Mouse (Mus musculus): ENCODE results near the gene Olfr373. TPM values are rescaled to one million over a fixed set of nuclear protein-coding genes. Genes with fewer than 3 reads are reported as not detected.
"Not testable (repeated sequence)": the region's sequence is repeated elsewhere in the genome, so short reads cannot be mapped to it uniquely, and the experiment has no call there.

Olfr373 gene
- polyA plus RNA-seq, 1 experiment from 2014 or later = not detected

- H3K36me3 ChIP-seq (replicated peaks) = no peaks in the 10 kb centered on the region
- no peaks in the 10 kb centered on the region for H3K9me3 ChIP-seq
- 69% methylated on average over 3 of the region's 3 CpGs for WGBS
- no peak overlapping the region for H3K27ac ChIP-seq
- no peak for ATAC-seq (ENCODE audit: low FRiP score)
- H3K27me3 ChIP-seq = no peaks in the 10 kb centered on the region
- H3K4me3 ChIP-seq (replicated peaks) = no peak overlapping the region
- no peak overlapping the region for H3K9ac ChIP-seq
- H3K4me2 ChIP-seq = no peak overlapping the region
- no peaks in the 10 kb centered on the region for H3K4me1 ChIP-seq
Measured at GRCm38 (mm10) chr8:72112486-72112885, 29.5 kb downstream of the Olfr373 start.

GRCm38 (mm10) chr8:72115202-72115601, 32.2 kb downstream of the Olfr373 start:
- Histone ChIP-seq H3K4me3 (replicated peaks) (no peak overlapping the region), H3K27me3 (no peaks in the 10 kb centered on the region), H3K9me3 (no peaks in the 10 kb centered on the region), H3K4me1 (no peaks in the 10 kb centered on the region), H3K4me2 (no peak overlapping the region), H3K9ac (no peak overlapping the region), H3K36me3 (replicated peaks) (no peaks in the 10 kb centered on the region), H3K27ac (no peak overlapping the region)
- WGBS = 88% methylated on average over 2 of the region's 2 CpGs
- ATAC-seq (ENCODE audit: low FRiP score) = no peak

- WGBS = 59% methylated on average over 4 of the region's 4 CpGs
- no peaks in the 10 kb centered on the region for H3K36me3 ChIP-seq (replicated peaks)
- no peaks in the 10 kb centered on the region; the same call in 1 of the 2 replicates for H3K4me1 ChIP-seq
- H3K27ac ChIP-seq = no peak overlapping the region
- H3K4me3 ChIP-seq (replicated peaks) = no peak overlapping the region
- H3K9me3 ChIP-seq = no peaks in the 10 kb centered on the region
- no peak overlapping the region for H3K9ac ChIP-seq
- H3K4me2 ChIP-seq = no peak overlapping the region
- H3K27me3 ChIP-seq = no peaks in the 10 kb centered on the region
- no peak for ATAC-seq (ENCODE audit: low FRiP score)
Measured at GRCm38 (mm10) chr8:72118616-72119015, 35.6 kb downstream of the Olfr373 start.

- not testable (repeated sequence) for H3K27ac ChIP-seq; H3K4me3 ChIP-seq (replicated peaks); H3K27me3 ChIP-seq; H3K4me1 ChIP-seq; ATAC-seq (ENCODE audit: low FRiP score); H3K9ac ChIP-seq; H3K36me3 ChIP-seq (replicated peaks); H3K9me3 ChIP-seq; H3K4me2 ChIP-seq
- WGBS = 72% methylated on average over 3 of the region's 3 CpGs
Measured at GRCm38 (mm10) chr8:72121486-72121885, 38.5 kb downstream of the Olfr373 start.

GRCm38 (mm10) chr8:72121997-72122396, 39.0 kb downstream of the Olfr373 start:
- WGBS = 70% methylated on average over 1 of the region's 1 CpGs
- H3K27me3 ChIP-seq = no peaks in the 10 kb centered on the region
- H3K9me3 ChIP-seq = no peaks in the 10 kb centered on the region
- ATAC-seq (ENCODE audit: low FRiP score) = no peak
- H3K4me1 ChIP-seq = no peaks in the 10 kb centered on the region; the same call in 1 of the 2 replicates
- no peaks in the 10 kb centered on the region for H3K36me3 ChIP-seq (replicated peaks)
- H3K27ac ChIP-seq = no peak overlapping the region
- H3K4me2 ChIP-seq = no peak overlapping the region
- no peak overlapping the region for H3K9ac ChIP-seq
- H3K4me3 ChIP-seq (replicated peaks) = no peak overlapping the region

GRCm38 (mm10) chr8:72127834-72128233, 44.9 kb downstream of the Olfr373 start:
- H3K4me2 ChIP-seq = no peak overlapping the region
- H3K27me3 ChIP-seq = no peaks in the 10 kb centered on the region
- no peak overlapping the region for H3K9ac ChIP-seq
- H3K9me3 ChIP-seq = no peaks in the 10 kb centered on the region
- 93% methylated on average over 1 of the region's 1 CpGs for WGBS
- no peaks in the 10 kb centered on the region for H3K4me1 ChIP-seq
- H3K36me3 ChIP-seq (replicated peaks) = no peaks in the 10 kb centered on the region
- H3K27ac ChIP-seq = no peak overlapping the region
- no peak overlapping the region for H3K4me3 ChIP-seq (replicated peaks)
- no peak for ATAC-seq (ENCODE audit: low FRiP score)

- peaks cover 2% of the 10 kb centered on the region; the same call in 1 of the 2 replicates for H3K4me1 ChIP-seq
- no peak overlapping the region for H3K4me3 ChIP-seq (replicated peaks)
- H3K27ac ChIP-seq = no peak overlapping the region
- no peak overlapping the region for H3K9ac ChIP-seq
- 85% methylated on average over 2 of the region's 2 CpGs for WGBS
- H3K4me2 ChIP-seq = no peak overlapping the region
- H3K27me3 ChIP-seq = no peaks in the 10 kb centered on the region
- ATAC-seq (ENCODE audit: low FRiP score) = no peak
- H3K9me3 ChIP-seq = no peaks in the 10 kb centered on the region
- H3K36me3 ChIP-seq (replicated peaks) = no peaks in the 10 kb centered on the region
Measured at GRCm38 (mm10) chr8:72131251-72131650, 48.3 kb downstream of the Olfr373 start.

GRCm38 (mm10) chr8:72131901-72132300, 48.9 kb downstream of the Olfr373 start:
- Histone ChIP-seq H3K9me3 (no peaks in the 10 kb centered on the region), H3K36me3 (replicated peaks) (no peaks in the 10 kb centered on the region), H3K4me3 (replicated peaks) (no peak overlapping the region), H3K4me1 (peaks cover 9% of the 10 kb centered on the region), H3K27ac (no peak overlapping the region), H3K4me2 (no peak overlapping the region), H3K9ac (no peak overlapping the region), H3K27me3 (no peaks in the 10 kb centered on the region)
- no peak for ATAC-seq (ENCODE audit: low FRiP score)
- WGBS = 93% methylated on average over 2 of the region's 2 CpGs

GRCm38 (mm10) chr8:72132417-72132816, 49.4 kb downstream of the Olfr373 start:
- no peaks in the 10 kb centered on the region for H3K36me3 ChIP-seq (replicated peaks)
- no peaks in the 10 kb centered on the region for H3K9me3 ChIP-seq
- no peak overlapping the region for H3K4me2 ChIP-seq
- H3K4me3 ChIP-seq (replicated peaks) = no peak overlapping the region
- H3K9ac ChIP-seq = no peak overlapping the region
- no peaks in the 10 kb centered on the region for H3K27me3 ChIP-seq
- WGBS = 71% methylated on average over 1 of the region's 1 CpGs
- peaks cover 13% of the 10 kb centered on the region for H3K4me1 ChIP-seq
- H3K27ac ChIP-seq = no peak overlapping the region
- ATAC-seq (ENCODE audit: low FRiP score) = no peak

GRCm38 (mm10) chr8:72132891-72133290, 49.9 kb downstream of the Olfr373 start:
- H3K36me3 ChIP-seq (replicated peaks) = no peaks in the 10 kb centered on the region
- no peak overlapping the region for H3K27ac ChIP-seq
- no peak for ATAC-seq (ENCODE audit: low FRiP score)
- 67% methylated on average over 1 of the region's 1 CpGs for WGBS
- peaks cover 18% of the 10 kb centered on the region for H3K4me1 ChIP-seq
- H3K27me3 ChIP-seq = no peaks in the 10 kb centered on the region
- H3K4me2 ChIP-seq = no peak overlapping the region
- no peak overlapping the region for H3K9ac ChIP-seq
- H3K9me3 ChIP-seq = no peaks in the 10 kb centered on the region
- no peak overlapping the region for H3K4me3 ChIP-seq (replicated peaks)

- ATAC-seq (ENCODE audit: low FRiP score) = no peak
- no peaks in the 10 kb centered on the region for H3K27me3 ChIP-seq
- H3K27ac ChIP-seq = no peak overlapping the region
- no peaks in the 10 kb centered on the region for H3K9me3 ChIP-seq
- H3K4me2 ChIP-seq = no peak overlapping the region
- no peak overlapping the region for H3K9ac ChIP-seq
- H3K36me3 ChIP-seq (replicated peaks) = peaks cover 5% of the 10 kb centered on the region
- WGBS = 67% methylated on average over 1 of the region's 1 CpGs
- no peak overlapping the region for H3K4me3 ChIP-seq (replicated peaks)
- peaks cover 21% of the 10 kb centered on the region for H3K4me1 ChIP-seq
Measured at GRCm38 (mm10) chr8:72133507-72133906, 50.5 kb downstream of the Olfr373 start.

- H3K4me3 ChIP-seq (replicated peaks) = peak within 1 kb of the TSS; percentile 78
- peak within 1 kb of the TSS; percentile 92 for H3K9ac ChIP-seq
- H3K36me3 ChIP-seq (replicated peaks) = peaks cover 19% of the 10 kb centered on the region
- ATAC-seq (ENCODE audit: low FRiP score) = peak; percentile 86
- H3K4me1 ChIP-seq = peaks cover 21% of the 10 kb centered on the region
- under 1% methylated on average over 31 of the region's 49 CpGs for WGBS
- no peaks in the 10 kb centered on the region for H3K9me3 ChIP-seq
- peak within 1 kb of the TSS; percentile 96 for H3K27ac ChIP-seq
- H3K4me2 ChIP-seq = peak within 1 kb of the TSS; percentile 81
- H3K27me3 ChIP-seq = no peaks in the 10 kb centered on the region
Measured at GRCm38 (mm10) chr8:72134756-72135445, 51.9 kb downstream of the Olfr373 start, which contains the start of gene Tpm4. TSS of gene Tpm4 (plus strand) at chr8:72134975.
